Mouse (Mus musculus): ENCODE measurements around the gene Cntrob.

- TF ChIP-seq ZC3H11A (IDR thresholded peaks at IDR 0.05; ENCODE audit: low read depth, low read length), result no peak
- TF ChIP-seq CTCF (IDR thresholded peaks at IDR 0.05 in 2 of 3, conservative IDR thresholded peaks at IDR 0.05 in 1 of 3; ENCODE audit: control insufficient read depth in 1 of 3, insufficient read depth in 1 of 3, low read depth in 2 of 3, low read length in 3 of 3, poor library complexity in 1 of 3, severe bottlenecking in 1 of 3), result no peak
Measured at GRCm38 (mm10) chr11:69367616-69368355, 44.2 kb upstream of the Cntrob start.

Data from MEL (cell line).